Mouse (Mus musculus) E14TG2a.4 (cell line): ENCODE results near the gene Ugt1a1.

ENCODE experiments used
- CTCF ChIP-seq: conservative IDR thresholded peaks from 2 replicates; pipeline ENCODE4 v1.5.1; 2014; ENCODE audit warnings: low read length
- NANOG ChIP-seq: IDR thresholded peaks from 2 replicates; pipeline ENCODE4 v1.6.1; 2014; ENCODE audit warnings: borderline replicate concordance, low read length, mixed read lengths
- POU5F1 ChIP-seq: IDR thresholded peaks from 2 replicates; pipeline ENCODE4 v1.6.1; 2014; ENCODE audit warnings: low read length, borderline replicate concordance

- no peak for TF ChIP-seq CTCF
- no peak for TF ChIP-seq NANOG
- TF ChIP-seq POU5F1 = no peak
Measured at GRCm38 (mm10) chr1:88256886-88257663, 45.3 kb downstream of the Ugt1a1 start.
